Mouse (Mus musculus): Measurements from ENCODE around the gene Med11. TPM values are rescaled to one million over a fixed set of nuclear protein-coding genes. Genes with fewer than 3 reads are reported as not detected.
"Not testable (repeated sequence)": the region's sequence is repeated elsewhere in the genome, so short reads cannot be mapped to it uniquely, and the experiment has no call there.

The Med11 gene
- polyA plus RNA-seq, 1 experiment from 2014 or later = 38.3 TPM

GRCm38 (mm10) chr11:70465824-70466223, 14.1 kb downstream of the Med11 start:
- WGBS = 16% methylated on average over 23 of the region's 23 CpGs
- no peak overlapping the region for H3K27ac ChIP-seq
- peak overlapping the region; percentile 35; the same call in 1 of the 2 replicates for H3K9ac ChIP-seq (ENCODE audit: low read depth, low read length)
- ATAC-seq (replicated peaks; ENCODE audit: low FRiP score, low read depth) (no peak), DNase-seq (ENCODE audit: low spot score) (peak; percentile 56)
- H3K4me2 ChIP-seq (ENCODE audit: low read length) = peak overlapping the region; percentile 55
- H3K4me3 ChIP-seq (replicated peaks; ENCODE audit: low read depth, low read length) = peak overlapping the region; percentile 17; the same call in 1 of the 2 replicates
- peaks cover 8% of the 10 kb centered on the region; the same call in 1 of the 2 replicates for H3K4me1 ChIP-seq (replicated peaks; ENCODE audit: insufficient read depth, low read length)
- H3K9me3 ChIP-seq (replicated peaks; ENCODE audit: low read length) = no peaks in the 10 kb centered on the region
- H3K27me3 ChIP-seq (ENCODE audit: insufficient read depth, low read length) = no peaks in the 10 kb centered on the region; the same call in 1 of the 2 replicates
- H3K36me3 ChIP-seq (ENCODE audit: insufficient read depth, low read length) = no peaks in the 10 kb centered on the region
- no peak for TF ChIP-seq CTCF (IDR thresholded peaks at IDR 0.05; ENCODE audit: low read depth)

DNA sequence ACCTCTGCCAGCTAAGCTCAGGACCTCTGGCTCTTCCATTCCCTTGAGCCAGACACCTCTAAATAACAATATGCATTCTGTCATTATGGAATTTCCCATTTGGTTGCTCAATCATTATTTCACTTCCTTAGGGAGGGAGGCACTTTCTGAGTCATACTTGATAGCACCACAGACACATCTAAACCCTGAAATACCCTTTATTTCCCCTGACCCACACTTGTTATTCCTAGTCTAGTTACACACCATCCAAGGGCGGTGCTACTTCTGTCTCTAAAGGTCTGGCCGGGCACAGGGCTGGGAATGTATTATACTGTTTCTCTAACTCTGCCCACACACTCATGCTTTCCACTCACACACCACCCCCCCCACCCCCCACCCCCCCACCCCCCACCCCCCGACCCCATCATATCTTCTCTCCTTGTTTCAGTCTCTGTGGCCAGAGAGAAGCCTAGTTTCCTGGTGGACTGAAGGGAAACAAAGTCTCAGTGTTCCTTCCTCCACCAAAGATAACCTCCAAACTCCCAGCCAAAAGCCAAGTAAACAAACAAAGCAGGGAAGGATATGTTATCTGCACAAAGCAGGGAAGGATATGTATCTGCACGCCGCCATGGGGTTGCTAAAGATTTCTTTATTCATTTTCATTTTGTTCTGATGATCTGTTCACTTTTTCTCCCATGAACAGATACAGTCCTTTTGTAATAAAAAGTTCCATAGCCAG, 16.3 kb downstream of the Med11 start:
- Histone ChIP-seq H3K9me3 (replicated peaks; ENCODE audit: low read length) (no peaks in the 10 kb centered on the region), H3K27me3 (ENCODE audit: insufficient read depth, low read length) (no peaks in the 10 kb centered on the region; the same call in 1 of the 2 replicates), H3K36me3 (ENCODE audit: insufficient read depth, low read length) (no peaks in the 10 kb centered on the region), H3K9ac (ENCODE audit: low read depth, low read length) (no peak overlapping the region), H3K4me1 (replicated peaks; ENCODE audit: insufficient read depth, low read length) (peaks cover 8% of the 10 kb centered on the region; the same call in 1 of the 2 replicates), H3K27ac (no peak overlapping the region), H3K4me2 (ENCODE audit: low read length) (no peak overlapping the region), H3K4me3 (replicated peaks; ENCODE audit: low read depth, low read length) (no peak overlapping the region)
- ATAC-seq (replicated peaks; ENCODE audit: low FRiP score, low read depth) = no peak
- no peak for DNase-seq (ENCODE audit: low spot score)
- 71% methylated on average over 4 of the region's 5 CpGs for WGBS
- no peak for TF ChIP-seq CTCF (IDR thresholded peaks at IDR 0.05; ENCODE audit: low read depth)

DNA sequence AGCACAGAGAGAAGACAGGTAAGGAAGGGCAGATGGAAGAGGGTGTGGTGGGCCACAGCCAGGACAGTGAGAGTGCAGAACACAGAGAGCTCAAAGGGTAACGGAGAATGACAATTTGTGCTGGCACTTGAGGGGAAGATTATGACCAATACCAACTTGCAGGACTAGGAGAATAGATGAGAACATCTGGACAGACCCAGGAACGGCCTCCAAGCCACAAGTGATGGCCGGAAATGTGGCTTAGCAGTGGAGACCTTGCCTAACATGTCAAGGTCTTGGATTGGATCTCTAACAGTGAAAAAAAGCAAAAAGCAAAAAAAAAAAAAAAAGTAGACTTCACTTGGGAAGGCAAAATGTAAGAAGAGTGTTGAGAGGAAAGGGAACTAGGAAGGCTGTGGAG, 18.0 kb downstream of the Med11 start:
- no peak overlapping the region for H3K4me3 ChIP-seq (replicated peaks; ENCODE audit: low read depth, low read length)
- H3K4me1 ChIP-seq (replicated peaks; ENCODE audit: insufficient read depth, low read length) = peaks cover 8% of the 10 kb centered on the region; the same call in 1 of the 2 replicates
- H3K9me3 ChIP-seq (replicated peaks; ENCODE audit: low read length) = no peaks in the 10 kb centered on the region
- no peak overlapping the region for H3K9ac ChIP-seq (ENCODE audit: low read depth, low read length)
- no peak overlapping the region for H3K4me2 ChIP-seq (ENCODE audit: low read length)
- 93% methylated on average over 3 of the region's 3 CpGs for WGBS
- no peaks in the 10 kb centered on the region for H3K27me3 ChIP-seq (ENCODE audit: insufficient read depth, low read length)
- H3K27ac ChIP-seq = no peak overlapping the region
- no peak for DNase-seq (ENCODE audit: low spot score)
- no peak for TF ChIP-seq CTCF (IDR thresholded peaks at IDR 0.05; ENCODE audit: low read depth)
- ATAC-seq (replicated peaks; ENCODE audit: low FRiP score, low read depth) = no peak
- no peaks in the 10 kb centered on the region for H3K36me3 ChIP-seq (ENCODE audit: insufficient read depth, low read length)

- no peak overlapping the region for H3K4me3 ChIP-seq (replicated peaks; ENCODE audit: low read depth, low read length)
- no peak overlapping the region for H3K9ac ChIP-seq (ENCODE audit: low read depth, low read length)
- no peaks in the 10 kb centered on the region for H3K9me3 ChIP-seq (replicated peaks; ENCODE audit: low read length)
- H3K4me2 ChIP-seq (ENCODE audit: low read length) = no peak overlapping the region
- DNase-seq (ENCODE audit: low spot score) (no peak), ATAC-seq (replicated peaks; ENCODE audit: low FRiP score, low read depth) (no peak)
- 0 out of 2 replicates have a peak overlapping the region, but pooled peaks have one; percentile 13 for H3K27ac ChIP-seq
- no peaks in the 10 kb centered on the region for H3K27me3 ChIP-seq (ENCODE audit: insufficient read depth, low read length)
- H3K36me3 ChIP-seq (ENCODE audit: insufficient read depth, low read length) = no peaks in the 10 kb centered on the region
- no peak for TF ChIP-seq CTCF (IDR thresholded peaks at IDR 0.05; ENCODE audit: low read depth)
- no peaks in the 10 kb centered on the region for H3K4me1 ChIP-seq (replicated peaks; ENCODE audit: insufficient read depth, low read length)
Measured at GRCm38 (mm10) chr11:70472716-70473115, 21.0 kb downstream of the Med11 start.

DNA sequence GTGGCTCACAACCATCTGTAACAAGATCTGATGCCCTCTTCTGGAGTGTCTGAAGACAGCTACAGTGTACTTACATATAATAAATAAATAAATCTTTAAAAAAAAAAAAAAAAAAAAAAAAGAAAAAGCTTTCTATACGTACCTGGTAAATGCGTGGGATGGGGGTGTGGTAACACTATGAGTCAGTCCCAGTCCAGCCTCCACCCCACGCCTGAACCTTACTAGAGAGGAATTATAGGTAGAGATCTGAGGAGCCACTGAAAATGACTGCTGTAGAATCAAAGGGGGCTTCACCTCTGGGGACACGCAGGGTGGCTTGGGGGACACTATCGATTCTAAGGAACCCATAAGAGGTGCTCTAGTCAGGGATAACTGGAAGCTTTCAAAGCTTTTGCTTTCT, 21.6 kb downstream of the Med11 start:
- H3K36me3 ChIP-seq (ENCODE audit: insufficient read depth, low read length); DNase-seq (ENCODE audit: low spot score); H3K4me3 ChIP-seq (replicated peaks; ENCODE audit: low read depth, low read length); H3K9ac ChIP-seq (ENCODE audit: low read depth, low read length); H3K4me1 ChIP-seq (replicated peaks; ENCODE audit: insufficient read depth, low read length); H3K9me3 ChIP-seq (replicated peaks; ENCODE audit: low read length); H3K27me3 ChIP-seq (ENCODE audit: insufficient read depth, low read length); ATAC-seq (replicated peaks; ENCODE audit: low FRiP score, low read depth); H3K4me2 ChIP-seq (ENCODE audit: low read length): not testable (repeated sequence)
- H3K27ac ChIP-seq = peak overlapping the region; percentile 62
- WGBS = 58% methylated on average over 5 of the region's 5 CpGs

DNA sequence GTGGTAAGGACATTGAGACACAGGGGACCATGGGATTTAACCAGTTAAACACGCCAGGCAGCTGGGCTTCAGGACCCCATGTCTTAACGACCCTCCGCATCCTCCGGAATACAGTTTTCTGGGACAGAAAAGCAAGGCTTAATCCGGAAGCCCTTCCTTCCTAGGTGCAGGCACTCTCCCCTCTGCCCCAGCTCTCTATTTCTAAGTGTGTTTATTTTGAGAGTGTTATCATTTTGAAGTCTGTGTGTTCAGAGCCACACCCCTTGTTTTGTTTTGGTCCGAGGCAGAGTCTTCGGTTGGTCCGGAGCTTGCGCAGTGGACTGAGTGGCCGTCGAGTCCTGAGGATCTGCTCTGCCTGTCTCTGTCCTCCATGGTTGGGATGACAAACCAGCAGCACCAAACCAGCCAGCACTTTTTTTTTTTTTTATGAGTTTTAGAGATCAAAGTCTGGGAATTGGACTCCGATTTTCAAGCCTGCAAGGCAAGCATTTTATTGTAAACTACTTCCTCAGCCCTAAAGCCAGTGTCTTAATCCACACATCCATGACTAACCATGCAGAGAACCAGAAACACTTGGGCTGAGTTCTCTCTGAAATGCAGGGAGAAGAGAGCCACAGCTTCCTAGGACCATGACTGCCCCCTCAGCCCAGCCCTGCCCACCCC, 23.3 kb downstream of the Med11 start:
- H3K9ac ChIP-seq (ENCODE audit: low read depth, low read length) = no peak overlapping the region
- H3K27me3 ChIP-seq (ENCODE audit: insufficient read depth, low read length) = no peaks in the 10 kb centered on the region
- no peaks in the 10 kb centered on the region for H3K4me1 ChIP-seq (replicated peaks; ENCODE audit: insufficient read depth, low read length)
- TF ChIP-seq CTCF (IDR thresholded peaks at IDR 0.05; ENCODE audit: low read depth) = no peak
- H3K27ac ChIP-seq = peak overlapping the region; percentile 60
- WGBS = 43% methylated on average over 12 of the region's 12 CpGs
- ATAC-seq (replicated peaks; ENCODE audit: low FRiP score, low read depth) = peak; percentile 85
- peak; percentile 50 for DNase-seq (ENCODE audit: low spot score)
- H3K4me2 ChIP-seq (ENCODE audit: low read length) = no peak overlapping the region; the same call in 1 of the 2 replicates
- H3K4me3 ChIP-seq (replicated peaks; ENCODE audit: low read depth, low read length) = no peak overlapping the region
- H3K9me3 ChIP-seq (replicated peaks; ENCODE audit: low read length) = no peaks in the 10 kb centered on the region
- H3K36me3 ChIP-seq (ENCODE audit: insufficient read depth, low read length) = no peaks in the 10 kb centered on the region
